Mouse (Mus musculus): ENCODE data around the gene Vmn1r57.
"Not testable (repeated sequence)": the region's sequence is repeated elsewhere in the genome, so short reads cannot be mapped to it uniquely, and the experiment has no call there.

Gene Vmn1r57

GRCm38 (mm10) chr7:5218193-5218592, at the start of gene Vmn1r57:
Gene Vmn1r57, plus strand, starts transcription at chr7:5218493.
- not testable (repeated sequence) for DNase-seq

GRCm38 (mm10) chr7:5196647-5197046, 21.6 kb upstream of the Vmn1r57 start, which contains the start of gene Vmn1r56:
Gene Vmn1r56, minus strand, starts transcription at chr7:5196747.
- not testable (repeated sequence) for DNase-seq

- DNase-seq: no peak
Measured at GRCm38 (mm10) chr7:5263051-5263450, 44.8 kb downstream of the Vmn1r57 start.
